Comparison of ENCODE assay signal across 15 mouse cellular contexts in genomic region chr19:25937343-25937742, GRCm38 (mm10).
A peak's percentile ranks its signal among the peaks of the same experiment; 100 is the strongest.
DNase-seq lines count a peak whose midpoint lies in the region; ATAC-seq lines count a peak whose summit lies in the region.
"Had no signal": no experiment of that assay in that cellular context is flagged by ENCODE, and none has a peak within 500 bp of the region (broad histone marks: within the 10 kb centered on the region; RNA-seq: fewer than 3 reads in every experiment).

No protein-coding gene starts in this region.

- H3K4me2 ChIP-seq in kidney, embryonic 16.5 days (replicated peaks; ENCODE audit: low read depth, low read length), result no peak overlapping the region
- no peak overlapping the region for H3K4me2 ChIP-seq in liver, embryonic 12.5 days
- H3K4me2 ChIP-seq: forebrain, embryonic 15.5 days; midbrain, embryonic 11.5 days had no signal

- intact Hi-C loops in heart, postnatal 36 days (cut with DNase I), result no loop called here
- intact Hi-C loops in left cerebral cortex, postnatal 10 days (cut with DNase I), result no loop called here

- H3K27me3 ChIP-seq in kidney, embryonic 16.5 days (ENCODE audit: insufficient read depth, low read length), result no peaks in the 10 kb centered on the region
- no peaks in the 10 kb centered on the region for H3K27me3 ChIP-seq in liver, embryonic 12.5 days (replicated peaks)
- H3K27me3 ChIP-seq: forebrain, embryonic 15.5 days had no signal

- DNase-seq in cerebellum, postnatal 14 days, result peak; percentile 1 to 5
- no peak for DNase-seq in cerebellum, adult 18-20 months
- DNase-seq in adrenal gland, postnatal 10 days, result peak; percentile 45
- DNase-seq in heart, postnatal 36 days, result no peak
- DNase-seq in left cerebral cortex, postnatal 10 days (ENCODE audit: extremely low spot score in 1 of 2, low spot score in 2 of 2), result no peak
- DNase-seq: right cerebral cortex, postnatal 25 days; thymus, postnatal 14 days had no signal

- peak; percentile 88 for ATAC-seq in kidney, embryonic 16.5 days (ENCODE audit: low FRiP score, low TSS enrichment)
- peak; percentile 42; the same call in 1 of the 2 replicates for ATAC-seq in liver, embryonic 12.5 days
- no peak for ATAC-seq in megakaryocyte-erythroid progenitor cell, adult 5-6 weeks (replicated peaks; ENCODE audit: low FRiP score, low TSS enrichment, poor library complexity, severe bottlenecking)
- ATAC-seq: forebrain, embryonic 15.5 days; inflammation-experienced regulatory T-cells, adult 6 months had no signal

- WGBS in kidney, embryonic 16.5 days, result 10% methylated on average over 9 of the region's 9 CpGs
- 51% methylated on average over 9 of the region's 9 CpGs for WGBS in liver, embryonic 12.5 days (ENCODE audit: insufficient replicate concordance)

- no peaks in the 10 kb centered on the region for H3K9me3 ChIP-seq in kidney, embryonic 16.5 days (ENCODE audit: low read length)
- H3K9me3 ChIP-seq in liver, embryonic 12.5 days (replicated peaks), result no peaks in the 10 kb centered on the region
- H3K9me3 ChIP-seq: forebrain, embryonic 15.5 days; heart, embryonic 10.5 days had no signal

- H3K9ac ChIP-seq in kidney, embryonic 16.5 days (replicated peaks; ENCODE audit: low read length), result no peak overlapping the region
- no peak overlapping the region for H3K9ac ChIP-seq in liver, embryonic 12.5 days
- H3K9ac ChIP-seq: forebrain, embryonic 15.5 days had no signal

- no peak overlapping the region for H3K4me3 ChIP-seq in kidney, embryonic 16.5 days (ENCODE audit: low read length)
- H3K4me3 ChIP-seq in liver, embryonic 12.5 days, result no peak overlapping the region
- H3K4me3 ChIP-seq: forebrain, embryonic 15.5 days; heart, embryonic 10.5 days; myocyte had no signal

- H3K27ac ChIP-seq in kidney, embryonic 16.5 days (ENCODE audit: low read length), result no peak overlapping the region
- no peak overlapping the region for H3K27ac ChIP-seq in liver, embryonic 12.5 days
- H3K27ac ChIP-seq: forebrain, embryonic 15.5 days; heart, embryonic 10.5 days had no signal

- H3K4me1 ChIP-seq in kidney, embryonic 16.5 days (ENCODE audit: insufficient read depth, low read length), result 0 out of 2 replicates have a peak, but pooled peaks cover 6% of the 10 kb centered on the region
- no peaks in the 10 kb centered on the region for H3K4me1 ChIP-seq in liver, embryonic 12.5 days
- H3K4me1 ChIP-seq: forebrain, embryonic 15.5 days; heart, embryonic 10.5 days had no signal

- H3K36me3 ChIP-seq in kidney, embryonic 16.5 days (ENCODE audit: insufficient read depth, low read length), result no peaks in the 10 kb centered on the region
- H3K36me3 ChIP-seq in liver, embryonic 12.5 days, result no peaks in the 10 kb centered on the region
- H3K36me3 ChIP-seq: forebrain, embryonic 15.5 days; heart, embryonic 10.5 days had no signal

Comparison
In these comparisons a context has a peak if more than half of its experiments do, and no peak if none do; other contexts are left out.
1. DNase-seq: peak in cerebellum, postnatal 14 days (2 of 2) and adrenal gland, postnatal 10 days (single experiment); none in cerebellum, adult 18-20 months (0 of 2), heart, postnatal 36 days (0 of 2) and left cerebral cortex, postnatal 10 days (0 of 2).